Mouse (Mus musculus) common myeloid progenitor, adult 5-6 weeks (primary cell): Measurements from ENCODE around the gene Tex9. TPM values are rescaled to one million over a fixed set of nuclear protein-coding genes. Genes with fewer than 3 reads are reported as not detected.
"Not testable (repeated sequence)": the region's sequence is repeated elsewhere in the genome, so short reads cannot be mapped to it uniquely, and the experiment has no call there.

ENCODE experiments used
- ATAC-seq: replicated peaks from 2 replicates; pipeline ENCODE4 v1.8.0; 2016; ENCODE audit warnings: low read depth, mild to moderate bottlenecking, moderate TSS enrichment, inconsistent platforms; ENCODE audit not compliant: poor library complexity, severe bottlenecking
- total RNA-seq: library from RNA; stranded (forward); fragments of 200-1000, 187-1606 nt; gene quantifications from 2 replicates; pipeline ENCODE4 v1.2.3, GENCODE M21; 2017

The Tex9 gene
- total RNA-seq, 1 experiment from 2014 or later = 53.3 TPM

DNA sequence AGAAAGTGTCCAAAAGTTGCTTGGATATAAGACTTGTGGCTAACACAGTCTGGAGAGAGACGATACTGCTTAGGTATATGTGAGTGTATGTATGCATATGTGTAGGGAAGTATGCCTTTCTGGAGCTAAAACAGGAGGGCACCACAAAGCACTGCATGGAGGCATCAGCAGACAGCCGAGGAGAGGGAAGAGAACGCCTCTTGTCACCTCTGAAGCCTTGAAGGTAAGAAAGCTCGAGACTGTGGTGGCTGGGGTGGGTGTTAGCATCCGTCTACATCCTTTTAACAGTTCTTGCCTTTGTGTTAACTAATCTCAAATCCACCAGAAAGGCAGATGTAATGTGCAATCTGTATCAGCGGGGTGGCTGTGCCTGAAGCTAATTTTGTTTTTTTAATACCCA is 88.6 kb downstream of the Tex9 start:
- no peak for ATAC-seq

DNA sequence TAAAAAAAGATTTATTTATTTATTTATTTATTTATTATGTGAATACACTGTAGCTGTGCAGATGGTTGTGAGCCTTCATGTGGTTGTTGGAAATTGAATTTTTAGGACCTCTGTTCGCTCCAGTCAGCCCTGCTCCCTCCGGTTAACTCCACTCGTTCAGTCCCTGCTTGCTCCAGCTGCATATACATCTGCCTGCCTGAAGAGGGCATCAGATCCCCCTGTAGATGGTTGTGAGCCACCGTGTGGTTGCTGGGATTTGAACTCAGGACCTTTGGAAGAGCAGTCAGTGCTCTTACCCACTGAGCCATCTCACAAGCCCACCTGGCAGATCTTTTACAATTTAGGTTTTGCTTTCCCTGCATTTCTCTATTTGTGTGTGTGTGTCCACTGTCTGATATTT is 90.2 kb downstream of the Tex9 start:
- ATAC-seq = not testable (repeated sequence)

Other genes with a start within 250 kb of the Tex9 start
- gene Zfp280d, start 217.4 kb downstream of the Tex9 start, total RNA-seq = 85.7 and 93.8 TPM in 2 replicates
- 156 and 192 TPM in 2 replicates for gene Mns1, start 54.2 kb downstream of the Tex9 start, total RNA-seq
- gene Rfx7, start 40.0 kb upstream of the Tex9 start, total RNA-seq = 35.1 and 46.2 TPM in 2 replicates
- 328 and 339 TPM in 2 replicates for gene Nedd4, start 170.1 kb upstream of the Tex9 start, total RNA-seq